Mouse (Mus musculus) lung, postnatal 0 days (tissue): ENCODE results near the gene Vps13c.

Experiments
- CTCF ChIP-seq: IDR thresholded peaks from 2 replicates; pipeline ENCODE4 v1.5.1; 2016; ENCODE audit warnings: antibody characterized with exemption, mild to moderate bottlenecking
- EP300 ChIP-seq: IDR thresholded peaks from 2 replicates; pipeline ENCODE4 v1.6.1; 2016; ENCODE audit warnings: antibody characterized with exemption, mild to moderate bottlenecking, control low read depth

GRCm38 (mm10) chr9:67845012-67845411 is 4.8 kb downstream of the Vps13c start:
- TF ChIP-seq CTCF = no peak
- peak; percentile 70 for TF ChIP-seq EP300
